Mouse (Mus musculus): ENCODE data around the gene Pitx1.

Gene Pitx1

DNA sequence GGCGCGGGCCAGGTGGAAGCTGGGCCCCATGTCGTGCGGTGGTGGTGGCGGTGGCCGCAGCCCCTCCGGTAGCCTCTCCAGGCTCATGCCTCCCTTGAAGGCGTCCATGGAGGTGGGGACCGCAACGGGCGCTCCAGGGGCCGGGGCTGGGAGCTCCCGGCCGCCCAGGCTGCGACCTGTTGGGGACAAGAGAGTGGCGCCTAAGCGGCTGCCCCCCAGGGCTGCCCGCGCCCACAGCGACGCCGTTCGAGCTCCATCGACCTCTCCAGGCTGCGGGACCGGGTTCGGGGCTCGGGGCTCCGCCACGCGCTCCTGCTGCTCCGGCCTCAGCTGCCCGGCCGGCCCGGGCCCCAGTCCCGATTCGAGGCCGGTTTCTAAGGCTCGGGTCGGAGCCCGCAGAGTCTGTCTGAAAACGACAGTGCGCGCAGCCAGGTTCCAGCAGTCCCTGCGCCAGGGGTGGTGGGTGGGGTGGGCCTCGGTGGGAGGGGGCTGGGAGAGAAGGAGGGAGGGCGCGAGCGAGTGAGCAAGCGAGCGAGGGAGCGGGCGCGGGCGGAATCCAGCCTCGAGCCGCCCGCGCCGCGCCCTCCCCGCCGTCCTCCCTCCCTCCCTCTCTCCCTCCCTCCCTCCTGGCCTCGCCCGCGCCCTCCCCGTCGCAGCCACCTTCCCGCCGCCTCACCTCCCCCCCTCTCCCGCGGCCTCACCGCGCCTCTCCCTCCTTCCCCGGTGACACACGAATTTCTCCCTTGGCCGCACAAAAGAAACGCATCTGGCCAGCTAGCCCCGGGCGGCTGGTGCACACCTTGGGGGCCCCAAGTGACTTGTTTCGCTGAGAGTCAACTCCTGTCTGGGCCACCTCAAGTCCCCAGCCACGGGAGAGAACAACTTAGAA is 4.9 kb downstream of the Pitx1 start:
- DNase-seq (ENCODE audit: low read depth, low spot score): no peak

DNA sequence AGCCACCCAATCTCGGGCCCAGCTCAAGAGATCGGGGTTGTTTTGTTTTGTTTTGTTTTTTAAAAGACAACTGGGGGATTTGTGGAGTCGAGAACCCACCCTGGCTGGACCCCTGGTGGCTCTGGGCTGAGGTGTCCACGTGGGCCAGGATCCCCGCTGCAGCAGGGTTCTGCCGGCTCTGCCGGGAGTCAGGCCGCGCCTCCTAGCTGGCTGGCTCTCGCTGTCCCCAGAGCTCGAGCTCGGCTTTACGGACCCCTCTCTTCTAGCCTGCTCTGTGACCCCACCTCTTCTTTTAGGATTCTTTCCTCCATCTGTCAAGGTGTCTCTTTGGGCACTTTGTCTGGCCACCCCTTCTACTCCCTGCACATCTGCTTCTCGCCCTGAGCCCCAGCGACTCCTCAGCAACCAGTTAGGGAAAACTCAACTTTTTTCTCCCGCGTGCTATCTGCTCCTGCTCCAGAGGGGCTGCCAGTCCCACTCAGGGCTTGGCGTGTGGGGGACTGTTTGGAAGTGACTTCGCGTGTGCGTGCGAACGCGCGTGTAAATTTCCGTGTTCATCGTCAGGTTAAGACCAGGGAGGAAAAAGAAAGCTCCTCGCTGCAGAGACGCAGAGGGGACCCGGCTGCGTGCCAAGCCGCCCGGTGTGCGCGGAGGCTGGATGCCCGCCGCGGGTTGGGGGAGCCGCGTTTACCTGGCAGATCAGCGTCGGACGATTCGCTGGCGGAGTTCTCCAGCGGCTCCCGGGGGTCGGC is 5.7 kb downstream of the Pitx1 start:
- DNase-seq (ENCODE audit: low read depth, low spot score): no peak

DNA sequence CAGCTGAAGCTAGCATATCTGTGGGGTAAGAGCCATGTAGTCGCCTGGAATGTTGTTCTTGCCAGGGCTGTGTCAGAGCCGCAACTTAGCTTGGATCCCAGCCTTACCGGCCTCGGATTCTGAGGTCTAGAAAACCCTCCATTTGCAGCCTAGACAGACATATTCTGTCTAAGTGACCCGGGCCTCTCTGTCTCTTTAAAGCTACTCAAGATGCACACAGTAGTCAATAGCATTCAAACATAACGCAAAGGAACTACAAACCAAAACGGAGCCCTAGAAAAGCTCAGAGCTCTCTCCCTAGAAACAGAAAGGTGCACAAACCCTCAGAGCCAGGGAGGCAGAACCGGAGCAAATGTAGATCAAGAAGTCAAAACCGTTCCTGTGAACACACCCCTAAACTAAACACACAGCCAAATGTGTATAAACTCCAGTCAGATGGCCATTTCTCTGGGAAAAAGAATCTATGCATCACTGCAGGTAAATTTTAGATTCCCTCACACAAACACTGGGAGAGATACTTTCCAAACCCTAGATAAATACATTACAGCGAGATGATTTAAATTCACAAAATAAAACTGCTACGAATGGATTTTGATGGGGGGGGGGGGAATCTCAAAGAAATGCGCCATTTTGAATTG is 6.9 kb downstream of the Pitx1 start:
- DNase-seq (ENCODE audit: low read depth, low spot score): no peak

DNA sequence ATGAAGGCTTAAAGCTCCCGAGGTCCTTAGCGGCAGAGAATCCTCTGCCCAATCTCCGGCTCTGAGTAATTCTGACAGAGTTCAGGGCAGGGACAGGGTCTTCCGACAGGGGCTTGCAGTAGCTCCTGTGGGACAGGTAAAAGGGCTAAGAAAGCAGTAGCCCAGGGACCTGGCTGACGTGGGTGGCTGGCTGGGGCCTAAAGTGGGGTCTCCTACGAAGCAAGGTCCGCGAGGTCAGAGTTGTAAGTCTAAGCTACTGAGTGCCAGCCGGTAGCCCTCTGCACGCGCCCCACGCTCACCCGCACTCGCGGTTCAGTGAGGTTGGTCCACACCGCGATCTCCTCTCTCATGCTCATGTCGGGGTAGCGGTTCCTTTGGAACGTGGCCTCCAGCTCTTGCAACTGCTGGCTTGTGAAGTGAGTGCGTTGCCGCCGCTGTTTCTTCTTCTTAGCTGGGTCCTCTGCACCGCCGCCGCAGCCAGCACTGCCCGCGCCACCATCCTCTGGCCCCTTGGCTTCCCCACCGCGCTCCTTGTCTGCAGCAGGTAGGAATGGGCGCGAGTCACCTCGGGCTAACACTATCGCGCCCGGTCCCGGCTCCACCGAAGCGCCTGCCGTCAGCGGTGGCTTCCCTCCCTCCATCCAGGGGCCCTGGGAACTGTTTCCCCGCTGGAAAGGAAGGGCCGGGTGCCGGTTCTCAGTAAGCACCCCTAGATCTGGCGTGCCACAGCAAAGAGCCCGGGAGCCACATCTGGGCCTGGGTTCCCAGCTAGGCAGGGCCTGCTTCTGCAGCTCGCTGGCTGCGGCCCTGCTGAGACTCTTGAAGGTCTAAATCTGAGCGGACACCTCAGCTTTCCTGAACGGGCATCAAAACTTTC is 7.6 kb downstream of the Pitx1 start:
- no peak for DNase-seq (ENCODE audit: low read depth, low spot score)

DNA sequence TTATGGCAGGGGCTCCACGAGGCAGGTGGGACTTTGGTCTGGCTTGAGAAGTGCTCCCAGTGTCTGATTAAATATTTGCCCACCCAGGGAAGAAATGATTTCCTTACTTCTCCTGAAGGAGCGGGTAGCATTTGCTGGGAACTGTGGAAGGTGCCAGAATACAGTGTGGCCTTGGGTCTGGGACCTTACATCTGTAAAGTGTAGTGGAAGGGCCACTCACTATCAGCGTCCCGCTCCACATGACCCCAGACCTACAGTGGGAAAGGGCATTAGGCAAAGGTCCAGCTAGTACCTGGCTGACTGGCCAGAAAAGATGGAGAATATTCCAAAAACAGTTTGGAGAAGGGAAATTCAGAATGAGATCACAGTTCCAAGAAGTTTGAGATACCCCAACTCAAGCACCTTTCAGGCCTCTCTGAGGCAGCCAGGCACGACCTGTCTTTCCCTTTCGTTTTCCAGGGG is 8.3 kb downstream of the Pitx1 start:
- no peak for DNase-seq (ENCODE audit: low read depth, low spot score)

GRCm38 (mm10) chr13:55826796-55827678 is 9.0 kb downstream of the Pitx1 start:
- DNase-seq (ENCODE audit: low read depth, low spot score): no peak

DNA sequence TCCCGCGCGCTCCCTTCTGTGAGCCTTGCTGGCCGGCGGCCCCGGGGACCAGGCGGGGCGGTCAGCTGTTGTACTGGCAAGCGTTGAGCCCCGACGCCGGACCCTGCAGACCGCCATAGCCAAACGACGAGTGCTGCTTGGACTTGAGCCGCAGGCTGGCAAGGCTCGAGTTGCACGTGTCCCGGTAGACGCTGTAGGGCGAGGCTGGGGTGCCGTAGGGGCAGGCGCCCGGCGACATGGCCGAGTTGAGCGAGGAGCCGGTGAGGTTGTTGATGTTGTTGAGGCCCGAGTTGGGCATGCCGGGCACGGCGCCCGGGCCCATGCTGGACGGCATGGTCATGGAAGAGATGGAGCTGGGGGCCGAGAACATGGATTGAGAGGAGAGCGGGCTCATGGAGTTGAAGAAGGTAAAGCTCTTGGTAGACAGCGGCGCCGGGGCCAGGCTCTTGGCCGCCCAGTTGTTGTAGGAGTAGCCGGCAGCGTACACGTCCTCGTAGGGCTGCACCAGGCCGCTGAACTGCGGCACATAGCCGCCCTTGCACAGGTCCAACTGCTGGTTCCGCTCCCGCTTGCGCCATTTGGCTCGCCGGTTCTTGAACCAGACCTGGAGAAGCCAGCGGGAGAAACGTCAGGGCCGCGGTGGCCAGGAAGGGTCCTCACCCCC is 9.9 kb downstream of the Pitx1 start:
- no peak for DNase-seq (ENCODE audit: low read depth, low spot score)

DNA sequence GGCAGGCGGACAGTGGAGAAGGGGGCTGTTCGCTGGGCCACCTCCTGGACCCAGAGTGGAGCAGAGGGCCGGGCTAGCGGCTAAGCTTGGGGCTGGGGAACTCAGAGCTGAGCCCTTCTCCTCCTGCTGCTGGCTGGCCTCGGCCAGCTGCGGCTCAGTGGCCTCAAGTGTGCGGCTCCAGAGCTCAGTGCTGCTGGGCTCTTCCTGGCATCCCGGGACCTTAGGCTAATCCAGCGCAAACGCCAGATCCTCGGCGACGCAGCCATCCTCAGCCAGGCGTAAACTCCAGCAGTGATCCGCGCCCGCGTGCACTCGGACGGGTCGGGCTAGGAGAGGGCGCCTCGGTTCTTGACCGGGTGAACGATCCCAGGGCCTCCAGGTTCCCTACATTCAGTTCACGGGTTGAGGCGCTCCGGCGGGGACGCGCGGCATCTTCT is 10.7 kb downstream of the Pitx1 start:
- no peak for DNase-seq (ENCODE audit: low read depth, low spot score)

- DNase-seq (ENCODE audit: low read depth, low spot score): no peak
Observed at GRCm38 (mm10) chr13:55824151-55824945, 11.6 kb downstream of the Pitx1 start.

- DNase-seq (ENCODE audit: low read depth, low spot score): no peak
Observed at GRCm38 (mm10) chr13:55822499-55822898, 13.5 kb downstream of the Pitx1 start.

DNA sequence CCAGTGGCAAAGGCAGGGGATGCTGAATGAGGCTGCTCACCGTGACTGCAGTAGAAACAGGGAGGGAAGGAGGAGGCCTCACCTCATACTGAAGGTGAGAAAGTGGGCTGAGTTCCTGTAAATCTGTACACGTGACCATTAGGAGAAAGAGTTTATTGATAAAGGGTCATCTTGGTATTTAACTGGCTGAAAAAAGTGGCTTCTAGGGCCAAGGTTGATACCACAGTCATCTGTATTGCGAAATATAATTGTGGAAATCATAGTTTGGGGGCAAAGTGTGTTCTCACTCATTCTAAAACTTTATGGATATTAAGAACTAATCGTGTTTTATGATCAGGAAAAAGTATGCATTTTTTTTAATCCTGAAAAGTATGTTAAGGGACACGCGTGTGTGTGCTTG is 21.2 kb downstream of the Pitx1 start:
- no peak for DNase-seq (ENCODE audit: low read depth, low spot score)

DNA sequence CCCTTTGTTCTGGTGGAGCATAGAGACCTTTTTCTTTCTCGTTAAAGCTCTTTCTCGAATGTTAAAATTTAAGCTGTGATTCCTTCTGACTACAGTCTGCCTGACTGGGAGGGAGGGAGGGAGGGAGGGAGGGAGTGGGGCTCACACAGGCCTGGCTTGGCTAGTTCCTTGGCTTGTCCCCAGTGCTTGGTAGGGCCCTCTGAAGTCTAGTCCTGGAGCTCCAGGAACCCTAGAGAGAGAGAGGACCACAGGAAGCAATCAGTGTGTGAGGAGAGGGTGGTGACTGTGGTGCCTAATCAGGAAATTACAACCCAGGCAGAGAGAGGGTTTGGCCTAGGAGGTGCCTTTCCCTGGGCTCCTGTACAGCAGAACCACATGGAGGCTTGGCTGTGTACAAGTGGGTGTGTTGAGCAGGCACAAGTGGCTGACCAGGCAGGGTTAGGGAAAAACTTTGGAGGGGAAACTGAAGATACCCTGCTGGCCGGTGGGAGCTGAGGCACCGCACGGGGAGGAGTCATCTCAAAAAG is 22.4 kb downstream of the Pitx1 start:
- no peak for DNase-seq (ENCODE audit: low read depth, low spot score)

GRCm38 (mm10) chr13:55810947-55811346 is 25.0 kb downstream of the Pitx1 start:
- DNase-seq (ENCODE audit: low read depth, low spot score): no peak

DNA sequence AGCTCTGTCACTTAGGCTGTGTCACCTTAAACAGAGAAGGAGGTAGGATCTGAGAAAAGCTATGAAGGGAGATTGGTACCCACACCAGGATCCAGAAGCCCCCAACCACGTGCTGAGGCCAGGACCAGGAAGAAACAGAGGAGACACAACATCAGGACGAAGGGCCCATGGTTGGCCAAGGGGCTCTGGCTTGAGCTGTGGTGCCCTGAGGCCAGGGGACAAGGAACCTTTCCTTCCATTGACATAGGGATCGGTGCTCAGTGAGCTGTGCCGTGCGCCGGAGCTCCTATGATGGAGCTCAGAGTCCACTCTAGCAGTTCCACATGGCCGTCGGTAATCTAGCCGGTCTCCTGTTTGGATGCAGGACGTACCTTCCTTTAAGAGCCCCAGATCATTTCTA is 26.3 kb downstream of the Pitx1 start:
- DNase-seq (ENCODE audit: low read depth, low spot score): no peak

DNA sequence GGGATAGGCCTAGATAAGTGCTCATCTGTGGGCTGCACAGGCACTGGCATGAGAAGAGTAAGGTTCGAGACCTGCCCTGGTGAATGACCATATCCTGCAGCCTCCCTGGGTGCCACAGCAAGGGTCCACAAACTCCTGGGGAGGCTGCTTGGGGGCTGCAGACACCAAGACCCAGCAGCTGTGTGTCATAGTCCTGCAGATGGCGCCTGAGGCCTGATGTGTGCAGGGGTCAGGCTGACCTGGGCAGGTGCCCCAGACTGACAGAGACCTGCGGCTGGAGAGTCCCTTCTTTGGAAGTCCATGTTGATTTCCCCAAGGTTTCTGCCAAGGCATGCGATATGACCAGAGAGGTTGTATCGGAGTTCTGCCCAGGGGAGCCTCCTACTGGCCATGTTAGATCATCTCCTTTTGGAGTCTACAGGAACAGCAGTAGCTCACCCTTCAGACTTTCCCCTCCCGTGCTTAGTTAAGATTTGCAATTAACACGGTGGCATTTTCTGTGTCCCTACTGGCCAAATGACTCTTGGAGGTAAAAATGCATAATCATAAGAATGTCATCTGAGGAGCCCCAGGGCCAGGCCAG is 26.9 kb downstream of the Pitx1 start:
- no peak for DNase-seq (ENCODE audit: low read depth, low spot score)

DNA sequence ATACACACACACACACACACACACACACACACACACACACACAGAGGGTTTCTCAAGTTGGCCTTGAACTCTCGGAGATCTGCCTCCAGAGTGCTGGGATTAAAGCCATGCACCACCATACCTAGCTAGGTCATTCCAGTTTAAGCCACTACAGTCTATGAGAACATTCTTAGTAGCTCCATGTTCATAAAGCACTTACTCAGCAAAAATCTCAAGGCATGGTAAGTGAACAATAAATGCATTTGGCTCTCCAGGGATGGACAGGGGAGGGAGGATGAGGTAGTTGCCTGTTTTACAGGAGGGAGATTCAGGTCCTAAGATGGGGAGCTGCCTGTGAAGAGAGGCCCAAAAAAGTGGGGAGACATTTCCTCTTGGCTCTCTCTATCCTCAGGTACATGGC is 32.0 kb downstream of the Pitx1 start:
- DNase-seq (ENCODE audit: low read depth, low spot score): no peak

GRCm38 (mm10) chr13:55801246-55801645 is 34.7 kb downstream of the Pitx1 start:
- no peak for DNase-seq (ENCODE audit: low read depth, low spot score)

DNA sequence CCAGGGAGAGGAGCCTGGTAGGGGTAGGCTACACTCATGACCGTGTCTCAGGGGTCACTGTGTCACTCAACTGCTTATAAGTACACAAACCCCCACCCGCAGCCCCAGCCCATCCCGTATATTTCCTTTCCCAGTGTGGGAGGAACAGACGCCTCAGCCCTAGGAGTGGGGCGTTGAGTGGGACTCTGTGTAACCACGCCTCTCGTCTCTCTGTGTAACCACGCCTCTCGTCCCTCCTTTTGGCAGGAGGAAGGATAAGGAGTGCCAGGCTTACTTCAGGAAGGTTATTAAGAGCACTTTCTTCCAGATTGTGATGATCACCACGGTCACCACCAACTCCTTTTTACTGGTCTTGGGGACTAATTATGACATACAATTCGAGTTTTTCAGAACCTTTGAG is 49.9 kb downstream of the Pitx1 start:
- no peak for DNase-seq (ENCODE audit: low read depth, low spot score)
